Mouse (Mus musculus): ENCODE results near the gene Apol10a. TPM values are rescaled to one million over a fixed set of nuclear protein-coding genes. Genes with fewer than 3 reads are reported as not detected.
"Not testable (repeated sequence)": the region's sequence is repeated elsewhere in the genome, so short reads cannot be mapped to it uniquely, and the experiment has no call there.

Apol10a gene
- not detected in 2 replicates for polyA plus RNA-seq (2015; fragmentation: Nextera tagmentation; extraction: Ambion mirVana)

GRCm38 (mm10) chr15:77476693-77477092 lies at the start of gene Apol10a:
TSS of gene Apol10a (plus strand) at chr15:77477047.
- ATAC-seq (ENCODE audit: insufficient number of reproducible peaks, low FRiP score, low TSS enrichment, low read depth); H3K27ac ChIP-seq: not testable (repeated sequence)

GRCm38 (mm10) chr15:77428690-77429448 lies 48.0 kb upstream of the Apol10a start:
- H3K4me3 ChIP-seq; H3K4me2 ChIP-seq; H3K36me3 ChIP-seq; H3K27ac ChIP-seq; H3K9me3 ChIP-seq; ATAC-seq (ENCODE audit: insufficient number of reproducible peaks, low FRiP score, low TSS enrichment, low read depth); H3K9ac ChIP-seq; H3K4me1 ChIP-seq; H3K27me3 ChIP-seq: not testable (repeated sequence)
- 70% methylated on average over 9 of the region's 10 CpGs for WGBS

More at GRCm38 (mm10) chr15:77476693-77477092, at the start of gene Apol10a:
- not testable (repeated sequence) for H3K27me3 ChIP-seq, H3K9me3 ChIP-seq, H3K9ac ChIP-seq, H3K4me2 ChIP-seq, H3K4me3 ChIP-seq, H3K36me3 ChIP-seq, H3K4me1 ChIP-seq
- 80% methylated on average over 2 of the region's 2 CpGs for WGBS

GRCm38 (mm10) chr15:77444746-77445145 lies 32.1 kb upstream of the Apol10a start:
- not testable (repeated sequence) for H3K36me3 ChIP-seq; H3K4me1 ChIP-seq; H3K27ac ChIP-seq; ATAC-seq (ENCODE audit: insufficient number of reproducible peaks, low FRiP score, low TSS enrichment, low read depth); H3K9me3 ChIP-seq; H3K9ac ChIP-seq; H3K27me3 ChIP-seq; H3K4me3 ChIP-seq; H3K4me2 ChIP-seq
- WGBS: 69% methylated on average over 8 of the region's 8 CpGs

GRCm38 (mm10) chr15:77445668-77446067 lies 31.2 kb upstream of the Apol10a start:
- H3K9ac ChIP-seq; H3K4me2 ChIP-seq; H3K4me1 ChIP-seq; H3K27me3 ChIP-seq; H3K27ac ChIP-seq; H3K4me3 ChIP-seq; H3K36me3 ChIP-seq; ATAC-seq (ENCODE audit: insufficient number of reproducible peaks, low FRiP score, low TSS enrichment, low read depth); H3K9me3 ChIP-seq: not testable (repeated sequence)
- WGBS: 65% methylated on average over 1 of the region's 1 CpGs

- not testable (repeated sequence) for H3K4me3 ChIP-seq; H3K9me3 ChIP-seq; H3K27me3 ChIP-seq; H3K4me1 ChIP-seq; H3K9ac ChIP-seq; ATAC-seq (ENCODE audit: insufficient number of reproducible peaks, low FRiP score, low TSS enrichment, low read depth); H3K27ac ChIP-seq; H3K4me2 ChIP-seq; H3K36me3 ChIP-seq
- WGBS: 94% methylated on average over 2 of the region's 2 CpGs
Observed at GRCm38 (mm10) chr15:77447392-77447791, 29.5 kb upstream of the Apol10a start, which contains the start of gene Apol7b. TSS of gene Apol7b (minus strand) at chr15:77447492.

- not testable (repeated sequence) for H3K4me1 ChIP-seq; H3K36me3 ChIP-seq; H3K4me3 ChIP-seq; H3K9me3 ChIP-seq; H3K27me3 ChIP-seq; H3K4me2 ChIP-seq; H3K9ac ChIP-seq; ATAC-seq (ENCODE audit: insufficient number of reproducible peaks, low FRiP score, low TSS enrichment, low read depth); H3K27ac ChIP-seq
- WGBS: 48% methylated on average over 10 of the region's 10 CpGs
Observed at GRCm38 (mm10) chr15:77449927-77450326, 26.9 kb upstream of the Apol10a start.

- not testable (repeated sequence) for H3K4me2 ChIP-seq; H3K4me3 ChIP-seq; H3K27ac ChIP-seq; H3K9me3 ChIP-seq; H3K4me1 ChIP-seq; H3K36me3 ChIP-seq; H3K9ac ChIP-seq; ATAC-seq (ENCODE audit: insufficient number of reproducible peaks, low FRiP score, low TSS enrichment, low read depth); H3K27me3 ChIP-seq
- WGBS: 32% methylated on average over 7 of the region's 7 CpGs
Observed at GRCm38 (mm10) chr15:77474699-77475390, 2.0 kb upstream of the Apol10a start.

GRCm38 (mm10) chr15:77482140-77482794 lies 5.4 kb downstream of the Apol10a start:
- H3K9me3 ChIP-seq: no peaks in the 10 kb centered on the region
- H3K27ac ChIP-seq: no peak overlapping the region
- H3K4me1 ChIP-seq: no peaks in the 10 kb centered on the region
- H3K4me3 ChIP-seq: no peak overlapping the region
- no peak overlapping the region for H3K4me2 ChIP-seq
- WGBS: 63% methylated on average over 4 of the region's 4 CpGs
- H3K27me3 ChIP-seq: no peaks in the 10 kb centered on the region
- no peak for ATAC-seq (ENCODE audit: insufficient number of reproducible peaks, low FRiP score, low TSS enrichment, low read depth)
- no peak overlapping the region for H3K9ac ChIP-seq
- H3K36me3 ChIP-seq: no peaks in the 10 kb centered on the region

- not testable (repeated sequence) for H3K4me1 ChIP-seq; H3K27ac ChIP-seq; H3K27me3 ChIP-seq; H3K9ac ChIP-seq; H3K9me3 ChIP-seq; ATAC-seq (ENCODE audit: insufficient number of reproducible peaks, low FRiP score, low TSS enrichment, low read depth); H3K36me3 ChIP-seq; H3K4me2 ChIP-seq; H3K4me3 ChIP-seq
- WGBS: no CpG with 5 or more reads among the region's 1 CpGs
Observed at GRCm38 (mm10) chr15:77493181-77493580, 16.3 kb downstream of the Apol10a start.

- H3K4me1 ChIP-seq; H3K9me3 ChIP-seq; ATAC-seq (ENCODE audit: insufficient number of reproducible peaks, low FRiP score, low TSS enrichment, low read depth); H3K36me3 ChIP-seq; H3K4me2 ChIP-seq; H3K4me3 ChIP-seq; H3K27me3 ChIP-seq; H3K27ac ChIP-seq; H3K9ac ChIP-seq: not testable (repeated sequence)
- 69% methylated on average over 1 of the region's 1 CpGs for WGBS
Observed at GRCm38 (mm10) chr15:77494694-77495093, 17.8 kb downstream of the Apol10a start.

- not testable (repeated sequence) for H3K4me1 ChIP-seq; ATAC-seq (ENCODE audit: insufficient number of reproducible peaks, low FRiP score, low TSS enrichment, low read depth); H3K27ac ChIP-seq; H3K4me3 ChIP-seq; H3K27me3 ChIP-seq; H3K9me3 ChIP-seq; H3K4me2 ChIP-seq; H3K36me3 ChIP-seq; H3K9ac ChIP-seq
Observed at GRCm38 (mm10) chr15:77507966-77508365, 31.1 kb downstream of the Apol10a start, which contains the start of gene Apol11a. TSS of gene Apol11a (plus strand) at chr15:77508271.

- H3K27me3 ChIP-seq; H3K4me1 ChIP-seq; H3K4me3 ChIP-seq; H3K4me2 ChIP-seq; H3K9ac ChIP-seq; ATAC-seq (ENCODE audit: insufficient number of reproducible peaks, low FRiP score, low TSS enrichment, low read depth); H3K9me3 ChIP-seq; H3K27ac ChIP-seq; H3K36me3 ChIP-seq: not testable (repeated sequence)
- 63% methylated on average over 4 of the region's 4 CpGs for WGBS
Observed at GRCm38 (mm10) chr15:77520596-77520995, 43.7 kb downstream of the Apol10a start.

Measured in limb, embryonic 15.5 days (tissue).